Mouse (Mus musculus): ENCODE measurements around the gene Filip1l. TPM values are rescaled to one million over a fixed set of nuclear protein-coding genes. Genes with fewer than 3 reads are reported as not detected.

Gene Filip1l
- total RNA-seq, 4 experiments from 2014 or later = 44.3 to 47.8 (median 46.5) TPM

DNA sequence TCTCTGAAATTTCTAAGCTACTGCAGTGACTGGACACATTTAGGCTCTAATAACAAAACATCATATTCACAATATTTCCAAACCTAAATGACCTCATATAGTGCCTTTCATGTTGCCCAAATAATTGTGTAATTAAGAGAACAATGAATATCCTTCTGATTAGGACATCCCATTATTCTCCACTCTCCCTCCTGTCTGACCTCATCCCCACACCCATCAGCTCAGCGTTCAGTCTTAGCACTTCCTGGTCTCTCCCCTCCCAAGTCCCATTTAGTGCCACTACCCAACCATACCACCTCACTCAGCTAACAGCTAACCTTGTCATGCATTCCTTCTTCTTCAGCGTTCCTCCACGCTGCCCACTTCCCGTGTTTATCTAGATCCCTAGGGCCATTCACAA, 130.0 kb downstream of the Filip1l start:
- DNase-seq (ENCODE audit: low spot score in 2 of 2) = no peak

DNA sequence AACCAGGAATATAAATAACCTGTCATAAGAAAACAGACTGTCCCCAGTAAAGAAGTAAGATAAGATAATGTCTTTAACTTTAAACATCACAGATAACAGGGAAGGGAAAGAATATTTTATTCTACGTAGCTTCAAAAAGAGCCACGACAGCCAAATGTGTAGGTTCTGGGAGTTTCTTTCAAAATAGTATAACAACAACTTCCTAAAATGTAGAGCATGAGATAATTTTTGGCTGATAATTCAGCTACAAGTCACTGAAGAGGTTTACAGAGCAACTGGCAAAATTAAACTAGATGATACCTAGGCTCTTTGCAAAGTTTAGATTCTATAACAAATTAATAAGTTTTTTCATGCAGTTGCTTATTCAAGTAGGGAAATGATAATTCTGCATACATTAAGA, 130.6 kb downstream of the Filip1l start:
- DNase-seq (ENCODE audit: low spot score in 2 of 2) = no peak

DNA sequence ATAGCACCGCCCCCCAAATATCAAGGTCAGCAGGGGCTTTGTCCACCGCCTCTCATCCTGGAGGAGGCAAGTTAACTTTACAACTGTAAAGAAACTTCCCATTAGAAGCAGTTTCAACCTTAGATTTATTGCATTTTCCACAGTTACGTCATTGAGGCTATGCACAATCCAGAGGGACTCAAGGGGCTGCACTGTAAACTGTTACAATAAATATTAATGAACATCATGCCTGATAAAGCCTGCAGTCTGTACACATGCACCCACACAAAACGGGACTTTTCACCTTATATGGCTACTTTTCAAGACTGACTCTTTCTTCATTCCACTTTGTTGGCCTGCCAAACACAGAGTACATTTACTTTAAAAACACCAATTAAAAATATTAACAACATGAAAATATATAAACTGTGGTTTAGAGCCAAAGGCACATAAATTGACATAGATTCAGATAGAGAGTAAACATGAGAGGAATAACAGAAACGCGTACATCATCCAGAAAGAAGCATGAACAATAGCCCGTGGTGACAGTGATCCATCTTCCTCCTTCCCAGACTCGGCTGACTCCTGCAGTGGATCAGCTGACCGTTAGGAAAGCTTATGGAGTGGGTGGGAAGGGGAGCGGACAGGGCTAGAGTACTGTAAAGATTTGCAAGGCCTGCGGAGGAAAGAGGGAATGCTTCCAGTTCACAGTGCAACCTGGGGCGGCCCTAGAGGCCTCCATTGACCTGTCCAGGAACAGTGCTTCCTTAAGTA, 131.3 kb downstream of the Filip1l start:
- no peak for DNase-seq (ENCODE audit: low spot score in 2 of 2)

DNA sequence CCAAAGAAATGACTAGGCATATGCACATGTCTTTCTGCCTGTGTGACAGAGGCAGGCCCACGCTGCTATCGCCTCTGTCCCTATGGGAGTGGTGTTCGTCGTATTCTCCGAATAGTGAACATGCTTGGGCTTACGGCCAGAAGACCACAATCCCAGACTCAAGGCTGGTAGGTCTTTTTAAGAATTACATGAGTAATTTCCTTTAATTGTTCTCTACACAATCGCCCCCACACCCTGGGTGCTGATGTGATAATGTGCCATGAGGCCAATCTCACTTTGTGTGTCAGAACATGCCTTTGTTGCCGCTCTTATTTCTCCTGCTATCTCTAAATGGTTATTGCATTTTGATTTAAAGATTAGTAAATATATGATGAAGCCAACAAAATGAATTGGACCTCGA, 132.4 kb downstream of the Filip1l start:
- no peak for DNase-seq (ENCODE audit: low spot score in 2 of 2)

DNA sequence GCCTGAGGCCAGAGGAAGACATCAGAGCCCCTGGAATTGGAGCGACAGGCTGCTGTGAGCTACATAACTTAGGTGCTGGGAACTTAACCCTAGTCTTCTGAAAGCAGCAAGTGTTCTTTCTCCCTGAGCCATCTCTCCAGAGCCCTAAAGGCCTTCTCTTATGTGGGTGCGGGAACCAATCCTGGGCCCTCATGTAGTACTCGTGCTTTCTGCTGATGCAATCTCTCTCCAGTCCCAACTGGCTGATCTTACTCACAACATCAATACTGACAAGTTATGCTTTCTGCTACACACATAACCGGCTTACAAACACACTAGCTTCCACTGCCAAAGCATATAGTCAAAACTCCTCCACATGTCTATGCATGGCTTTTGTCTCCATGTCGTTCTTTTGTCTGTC, 133.4 kb downstream of the Filip1l start:
- no peak for DNase-seq (ENCODE audit: low spot score in 2 of 2)

DNA sequence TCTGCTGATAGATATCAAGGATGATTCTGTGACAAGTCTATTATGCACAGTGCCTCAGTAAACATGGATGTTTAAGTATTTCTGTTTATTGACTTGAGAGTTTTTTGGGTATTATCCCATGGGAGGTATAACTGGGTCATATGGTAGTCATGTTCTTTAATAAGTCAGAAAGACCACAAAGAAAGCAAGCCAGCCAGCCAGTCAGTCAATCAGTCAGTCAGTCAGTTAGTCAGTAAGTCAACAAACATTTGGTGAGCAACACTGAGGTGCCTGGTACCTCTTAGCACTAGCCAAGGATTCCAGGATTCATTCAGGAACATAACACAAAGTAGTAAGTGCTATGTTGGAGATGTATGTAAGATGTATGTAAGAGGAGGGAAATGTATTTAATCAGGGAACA, 135.8 kb downstream of the Filip1l start:
- no peak for DNase-seq (ENCODE audit: low spot score in 2 of 2)

DNA sequence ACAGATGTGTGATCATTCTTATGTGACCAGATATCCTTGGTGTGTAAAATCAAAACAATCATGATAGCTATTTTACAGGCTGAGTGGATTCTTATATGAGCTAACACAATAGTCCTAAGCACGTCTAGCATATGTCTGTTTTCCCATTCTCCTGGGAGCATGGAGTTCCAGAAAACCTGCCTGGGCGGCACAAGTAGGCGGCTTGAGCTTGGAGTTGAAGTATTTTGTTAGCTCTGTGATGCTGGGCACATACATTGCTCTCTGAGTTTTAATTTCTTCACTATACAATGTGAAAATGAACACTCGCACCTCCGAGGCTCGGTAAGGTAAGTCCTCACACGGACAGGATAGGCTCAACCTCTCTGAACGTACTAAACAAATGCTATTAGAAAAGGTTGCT, 137.8 kb downstream of the Filip1l start:
- no peak for DNase-seq (ENCODE audit: low spot score in 2 of 2)

DNA sequence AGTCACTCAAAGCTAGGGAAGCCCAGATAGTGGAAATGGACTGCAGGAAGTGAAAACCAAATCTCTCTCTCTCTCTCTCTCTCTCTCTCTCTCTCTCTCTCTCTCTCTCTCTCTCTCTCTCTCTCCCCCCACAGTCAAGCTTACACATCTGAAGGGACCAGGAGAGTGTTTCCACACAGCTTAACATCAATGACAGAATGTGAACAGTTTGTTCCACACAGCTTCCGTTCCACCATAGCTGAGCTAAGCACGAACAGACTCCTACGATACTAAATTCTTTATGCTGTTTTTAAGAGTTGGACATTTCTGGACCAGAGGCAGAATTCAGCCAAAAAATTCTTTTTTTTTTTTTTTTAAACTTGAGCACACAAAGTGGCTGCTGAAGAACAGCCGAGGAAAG, 139.0 kb downstream of the Filip1l start:
- DNase-seq (ENCODE audit: low spot score in 2 of 2) = no peak

DNA sequence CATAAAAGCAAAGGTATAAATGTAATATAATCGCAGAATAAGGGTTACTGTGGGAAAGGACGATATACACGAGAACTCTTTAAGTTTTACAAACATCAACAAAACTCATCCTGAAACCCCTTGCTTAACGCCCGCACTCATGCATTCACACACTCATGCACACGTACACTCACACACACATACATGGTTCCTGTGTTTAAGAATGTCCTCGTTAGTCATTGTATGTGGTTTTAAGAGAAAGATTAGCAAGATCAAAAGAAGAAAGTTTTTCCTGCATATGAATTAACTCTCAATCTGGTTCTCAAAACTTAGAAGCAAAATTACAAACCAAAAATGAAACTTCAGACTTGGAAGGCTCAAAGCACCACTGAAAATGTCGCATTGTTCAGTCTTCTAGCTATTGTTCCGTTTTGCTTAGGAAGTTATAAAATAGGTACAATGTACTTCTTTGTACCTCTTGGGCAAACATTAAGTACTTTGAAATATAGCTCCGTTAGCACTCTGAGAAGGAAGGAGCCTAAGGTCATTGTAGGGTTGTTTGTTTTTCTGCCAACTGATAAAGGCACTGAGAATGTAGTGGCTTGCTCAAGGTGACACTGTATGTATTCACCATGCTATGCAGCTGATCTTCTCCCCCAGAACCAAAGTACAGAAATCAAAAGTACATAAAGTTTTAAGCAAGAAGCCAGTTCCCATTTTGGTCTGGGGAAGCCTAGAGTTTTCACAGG, 142.7 kb downstream of the Filip1l start:
- DNase-seq (ENCODE audit: low spot score in 2 of 2) = no peak

DNA sequence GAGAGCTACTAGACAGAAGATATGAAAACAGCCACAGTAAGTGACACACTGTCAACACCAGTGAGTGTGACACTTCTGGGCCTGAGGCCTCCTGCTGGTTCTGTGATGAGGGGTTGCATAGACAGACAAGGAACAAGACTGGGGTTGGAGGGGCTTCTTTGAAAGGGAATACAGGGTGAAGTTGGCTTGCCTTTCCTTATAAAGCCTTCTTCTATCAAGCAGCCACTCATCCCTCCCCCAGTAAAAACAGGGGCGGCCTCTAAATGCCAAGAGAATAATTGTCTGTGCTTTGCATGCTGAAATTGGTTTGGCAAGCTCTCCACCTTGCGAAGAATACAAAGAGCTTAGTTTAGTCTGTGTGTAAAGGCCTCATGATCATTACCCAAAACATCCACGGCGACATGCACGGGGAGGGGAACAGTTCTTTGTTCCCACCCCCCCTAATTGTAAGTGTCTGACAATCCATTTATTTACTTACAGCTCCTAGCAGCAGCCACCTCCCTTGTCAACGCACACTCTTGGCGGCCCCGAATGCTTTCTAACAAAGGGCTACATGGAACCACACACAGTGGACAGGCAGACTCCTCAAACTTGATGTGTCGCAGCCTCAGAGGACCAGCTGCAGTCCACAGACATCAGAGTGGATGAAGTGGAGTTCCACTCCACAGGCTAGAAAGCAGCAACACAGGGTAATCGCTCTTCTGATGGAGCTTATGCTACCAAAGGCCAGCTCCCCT, 143.7 kb downstream of the Filip1l start:
- no peak for DNase-seq (ENCODE audit: low spot score in 2 of 2)

DNA sequence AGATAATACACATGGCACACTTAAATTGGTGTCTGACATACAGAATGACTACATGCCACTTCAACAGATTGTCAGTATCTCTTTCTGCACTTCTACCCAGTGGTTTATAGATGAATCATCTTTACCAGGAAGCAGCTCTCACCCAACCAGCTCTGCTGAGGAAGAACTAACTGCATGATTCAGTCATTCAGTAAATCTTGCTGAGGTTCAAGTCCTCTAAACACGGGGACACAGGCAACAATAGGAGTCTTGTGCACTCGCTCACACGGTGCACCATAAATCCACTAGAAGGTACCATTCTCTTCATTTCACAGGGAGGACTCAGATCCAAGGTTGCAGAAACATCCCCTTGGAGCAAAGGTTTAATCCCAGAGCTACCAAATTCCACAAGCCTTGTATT, 148.0 kb downstream of the Filip1l start:
- no peak for DNase-seq (ENCODE audit: low spot score in 2 of 2)

DNA sequence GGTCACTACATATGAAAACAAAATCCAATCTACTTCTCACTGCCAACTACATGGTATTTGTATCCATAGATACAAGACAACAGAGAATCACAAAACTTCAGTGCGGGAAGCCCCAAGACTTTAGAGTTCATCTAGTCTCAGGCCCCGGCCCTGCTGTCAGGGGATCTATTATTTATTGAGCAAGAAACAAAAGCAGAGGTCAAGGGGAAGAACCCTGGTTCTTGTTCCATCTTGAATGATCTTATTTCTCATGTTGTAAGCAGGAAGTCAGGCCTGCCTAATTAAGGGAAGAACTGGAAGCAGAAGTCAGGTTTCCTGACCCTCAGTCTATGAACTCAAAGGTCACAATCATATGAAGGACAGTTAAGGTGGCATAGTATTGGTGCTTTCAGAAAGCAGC, 149.3 kb downstream of the Filip1l start:
- DNase-seq (ENCODE audit: low spot score in 2 of 2) = no peak

DNA sequence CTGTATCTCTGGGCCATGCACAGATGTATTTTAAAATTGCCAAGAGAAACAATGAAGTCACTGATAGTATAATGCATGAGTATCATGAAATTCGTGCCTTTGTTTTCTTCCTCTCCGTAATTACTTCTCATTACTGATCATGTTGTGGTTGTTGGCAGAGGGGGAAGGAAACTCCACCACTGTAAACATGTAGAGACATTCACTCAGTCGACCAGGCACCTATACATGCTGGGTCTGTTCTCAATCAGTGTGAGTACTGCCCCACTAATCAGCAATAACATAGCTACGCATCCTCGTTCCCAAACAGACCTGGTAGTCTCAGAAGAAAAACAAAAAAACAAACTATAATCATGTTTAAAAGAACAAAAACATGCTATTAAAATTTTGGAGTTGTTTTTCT, 149.9 kb downstream of the Filip1l start:
- no peak for DNase-seq (ENCODE audit: low spot score in 2 of 2)

DNA sequence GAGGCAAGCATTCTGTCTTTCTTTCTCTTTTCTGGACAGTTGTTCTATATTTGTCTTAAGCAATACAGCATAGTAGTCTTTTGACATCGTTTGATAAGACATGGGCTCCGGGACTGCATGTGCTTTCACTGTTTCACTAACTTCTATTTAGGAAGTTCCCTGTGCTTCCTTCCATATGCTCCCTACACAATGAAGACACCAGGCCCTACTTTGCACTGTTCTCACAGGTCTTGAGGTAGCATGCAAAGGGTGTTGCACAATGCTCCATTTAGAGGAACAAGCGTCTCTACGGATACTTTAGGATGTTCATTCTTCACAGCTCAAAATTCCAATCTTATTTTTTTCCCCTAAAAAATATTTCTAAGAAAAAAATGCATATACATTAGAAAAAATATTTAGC, 151.8 kb downstream of the Filip1l start:
- no peak for DNase-seq (ENCODE audit: low spot score in 2 of 2)

DNA sequence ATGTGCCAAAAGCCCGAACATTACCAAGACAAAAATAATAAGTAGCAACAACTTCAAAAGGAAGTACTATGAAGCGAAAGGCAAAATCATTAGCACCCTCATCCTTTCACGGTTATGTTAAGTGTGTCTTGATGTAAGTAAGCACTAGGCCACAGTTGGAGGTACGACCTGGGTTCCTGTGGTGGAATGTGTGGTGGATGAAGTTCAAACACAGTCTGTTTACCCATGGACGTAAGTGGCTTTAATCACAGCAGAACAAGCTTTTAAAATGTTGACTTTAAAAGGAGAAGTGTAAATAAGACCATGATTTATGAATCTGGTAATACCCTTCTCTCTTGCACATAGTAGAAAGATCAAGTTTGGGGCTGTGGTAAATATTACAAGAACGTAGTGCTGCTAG, 153.2 kb downstream of the Filip1l start:
- no peak for DNase-seq (ENCODE audit: low spot score in 2 of 2)

DNA sequence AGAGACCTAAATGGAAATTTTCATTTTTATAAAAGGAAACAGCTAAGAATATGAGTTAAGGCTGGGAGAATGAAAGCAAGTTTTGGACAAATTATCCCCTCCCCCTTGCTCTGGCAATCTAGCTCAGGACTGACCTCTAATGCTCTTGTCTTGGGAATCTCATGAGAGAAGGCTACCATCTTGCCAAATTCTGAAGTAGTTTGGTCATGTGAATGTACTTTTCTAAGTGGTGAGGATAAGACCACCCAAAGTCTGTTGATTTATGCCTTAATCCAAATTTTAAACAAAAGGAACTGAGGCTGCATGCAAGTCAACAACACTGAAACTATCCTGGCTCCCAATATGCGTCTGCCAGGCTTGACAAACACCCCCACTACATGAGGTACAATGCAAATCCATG, 155.5 kb downstream of the Filip1l start:
- DNase-seq (ENCODE audit: low spot score in 2 of 2) = no peak

DNA sequence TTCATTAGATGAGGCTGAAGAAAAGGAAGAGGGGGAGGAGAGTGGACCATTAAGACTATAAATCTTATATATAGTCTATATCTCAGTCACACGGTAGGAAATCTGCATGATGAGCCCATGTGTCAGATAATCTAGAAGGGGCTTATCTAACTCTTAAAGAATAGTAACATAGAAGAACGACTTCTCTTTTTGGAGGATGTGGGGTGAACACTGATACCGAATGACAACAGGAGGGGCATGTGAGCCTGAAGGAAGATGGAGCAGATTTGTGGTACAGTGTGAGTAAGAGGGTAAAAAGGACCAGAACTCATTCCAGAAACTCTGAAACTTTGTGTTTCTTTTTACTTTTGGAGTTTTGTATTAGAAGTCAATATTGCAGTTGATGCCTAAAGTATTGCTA, 156.2 kb downstream of the Filip1l start:
- DNase-seq (ENCODE audit: low spot score in 2 of 2) = no peak

DNA sequence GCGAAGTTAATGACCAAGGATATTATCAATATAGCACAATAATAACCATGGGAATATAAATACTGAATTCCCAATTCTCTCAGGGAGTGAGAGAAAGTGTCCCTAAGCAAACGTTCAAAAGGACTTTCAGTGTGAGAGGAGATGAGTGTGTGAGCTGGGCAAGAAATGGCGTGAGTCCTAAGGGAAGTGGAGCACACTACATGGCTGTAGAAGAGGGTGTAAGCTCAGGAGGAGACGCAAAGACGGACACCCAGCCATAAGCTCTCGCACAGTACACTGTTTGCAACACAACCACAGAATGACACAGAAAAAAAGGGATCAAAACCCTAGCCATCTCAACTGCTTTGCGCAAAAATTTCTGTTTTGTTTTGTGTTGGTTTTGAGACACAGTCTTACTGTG, 160.7 kb downstream of the Filip1l start:
- DNase-seq (ENCODE audit: low spot score in 2 of 2) = no peak

DNA sequence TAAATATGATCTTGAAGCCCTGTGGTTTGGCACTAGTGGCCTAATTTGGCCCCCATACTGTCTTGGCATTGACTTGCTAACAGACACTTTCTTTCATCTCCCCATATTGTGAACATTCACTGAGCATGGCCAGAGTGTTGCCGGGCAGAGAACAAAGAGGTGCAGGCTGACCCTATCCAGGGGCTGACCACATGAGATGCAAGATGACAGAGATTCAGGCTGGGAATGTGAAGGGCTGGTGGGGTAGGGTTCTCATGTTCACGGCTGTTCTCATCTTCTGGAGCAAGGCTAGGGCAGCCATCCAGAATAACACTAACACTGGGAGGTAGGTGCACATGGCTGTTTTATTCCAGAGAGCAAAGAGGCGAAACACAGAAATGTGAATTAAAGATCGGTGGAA, 161.5 kb downstream of the Filip1l start:
- DNase-seq (ENCODE audit: low spot score in 2 of 2) = no peak

DNA sequence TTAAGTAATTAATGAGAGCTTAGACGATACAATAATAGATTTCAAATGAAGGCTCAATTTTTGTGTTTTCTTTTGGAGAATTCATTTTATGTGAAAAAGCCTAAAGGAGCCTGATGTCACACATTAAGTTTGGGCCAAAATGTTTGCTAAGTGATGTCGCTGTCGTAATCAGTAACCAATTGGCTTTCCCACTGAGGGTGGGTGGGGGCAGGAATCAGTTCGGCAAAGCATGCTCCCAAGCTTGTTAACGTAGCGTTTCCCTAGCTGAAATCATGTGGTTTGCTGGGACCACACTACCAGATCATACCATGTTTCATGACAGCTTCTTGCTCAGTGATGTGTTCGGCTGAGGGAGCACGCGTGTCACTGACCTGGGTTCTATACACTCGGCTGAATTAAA, 162.7 kb downstream of the Filip1l start:
- no peak for DNase-seq (ENCODE audit: low spot score in 2 of 2)

DNA sequence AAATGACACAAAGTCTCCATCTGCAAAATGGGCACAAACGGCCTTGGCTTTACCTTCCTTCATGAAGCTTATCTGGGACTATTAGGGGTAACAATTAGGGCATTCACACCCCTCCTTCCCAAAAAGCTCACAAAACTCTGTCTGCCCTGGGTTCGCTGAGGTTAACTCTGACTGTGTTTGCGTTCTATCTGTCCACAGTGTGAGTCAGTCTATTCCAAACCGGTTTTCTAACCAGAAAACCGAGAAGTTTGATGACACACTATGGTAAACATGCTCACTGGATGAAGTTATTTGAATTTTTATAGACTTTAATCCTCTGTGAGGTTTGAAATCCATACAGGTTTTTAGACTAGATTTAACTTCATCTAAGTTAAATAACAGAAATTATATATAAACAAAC, 172.2 kb downstream of the Filip1l start:
- no peak for DNase-seq (ENCODE audit: low spot score in 2 of 2)

DNA sequence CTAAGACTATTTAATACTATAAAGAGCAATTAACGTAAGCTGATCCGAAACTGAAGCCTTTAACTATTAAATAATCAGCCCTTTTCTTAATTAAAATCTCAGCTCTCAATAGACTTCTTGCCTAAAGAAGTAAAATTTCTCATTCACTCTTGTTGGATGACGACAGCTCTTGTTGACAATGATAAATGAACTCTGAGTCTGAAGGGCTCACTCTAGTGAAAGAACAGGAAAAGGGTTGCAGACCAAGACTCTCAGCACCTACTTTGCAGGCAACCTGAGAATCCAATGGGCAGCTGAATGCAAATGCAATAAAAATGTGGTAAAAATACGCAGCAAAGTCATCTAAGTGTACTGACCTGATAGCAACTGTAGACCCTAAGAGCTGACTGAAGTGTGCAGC, 172.6 kb downstream of the Filip1l start:
- DNase-seq (ENCODE audit: low spot score in 2 of 2) = no peak

DNA sequence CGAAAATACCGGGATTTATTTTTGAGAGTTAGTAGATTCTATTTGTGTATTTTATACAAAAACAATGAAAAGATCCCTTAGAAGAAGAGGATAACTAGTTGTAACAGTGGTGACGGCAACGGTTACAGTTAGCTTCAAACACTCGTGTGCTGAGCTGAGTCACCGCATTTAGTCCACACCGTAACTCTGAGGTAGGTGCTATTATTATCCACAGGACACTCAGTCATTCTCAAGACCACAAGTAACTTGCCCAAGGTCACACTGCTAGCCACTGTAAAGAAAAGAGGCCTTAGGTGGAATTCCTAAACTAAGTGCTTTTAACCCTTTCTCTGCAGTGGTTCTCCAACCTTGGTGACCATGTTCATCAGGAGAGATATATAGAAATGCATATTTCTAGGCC, 174.0 kb downstream of the Filip1l start:
- DNase-seq (ENCODE audit: low spot score in 2 of 2) = no peak
